Mouse (Mus musculus): ENCODE data around the gene Fastkd5.

- no peak for TF ChIP-seq GATA1 (IDR thresholded peaks at IDR 0.05; ENCODE audit: borderline replicate concordance, low read length)
- TF ChIP-seq FLI1 (IDR thresholded peaks at IDR 0.05; ENCODE audit: low read length) = no peak
Observed at GRCm38 (mm10) chr2:130602195-130602594, 27.6 kb downstream of the Fastkd5 start.

All from megakaryocyte, embryonic 14.5 days (primary cell).